Mouse (Mus musculus) MEL (cell line): ENCODE measurements around the gene Slc23a3. TPM values are rescaled to one million over a fixed set of nuclear protein-coding genes. Genes with fewer than 3 reads are reported as not detected.
A peak's percentile ranks its signal among the peaks of the same experiment; 100 is the strongest.

ENCODE experiments used
- DNase-seq: peaks from one replicate; pipeline ENCODE4 v3.0.0; 2011; ENCODE audit warnings: low read depth, low spot score
- H3K27ac ChIP-seq: 2 replicates; pipeline ENCODE4 v1.5.1; 2012; ENCODE audit warnings: low read depth, mild to moderate bottlenecking, control low read depth, low read length, moderate library complexity; ENCODE audit not compliant: control insufficient read depth
- H3K27me3 ChIP-seq, 2 experiments: fragments of 150-350 bp in 1 of 2; sonication (generic) in 1 of 2; 2 replicates each; pipeline ENCODE4 v1.6.1; 2012; ENCODE audit warnings: low read length in 2 of 2, mild to moderate bottlenecking in 2 of 2, improper control_type of control experiment in 1 of 2, moderate library complexity in 1 of 2; ENCODE audit not compliant: insufficient read depth in 2 of 2, control insufficient read depth in 1 of 2
- H3K36me3 ChIP-seq, 2 experiments: 2 replicates each; pipeline ENCODE4 v1.6.1; 2012 to 2014; ENCODE audit warnings: low read length in 2 of 2, improper control_type of control experiment in 1 of 2, inconsistent platforms in 1 of 2, mild to moderate bottlenecking in 1 of 2; ENCODE audit not compliant: insufficient read depth in 2 of 2, control insufficient read depth in 1 of 2
- H3K4me1 ChIP-seq, 2 experiments: fragments of 150-350 bp in 1 of 2; sonication (generic) in 1 of 2; 2 replicates each; pipeline ENCODE4 v1.6.1; 2012; ENCODE audit warnings: low read length in 2 of 2, improper control_type of control experiment in 1 of 2, mild to moderate bottlenecking in 1 of 2; ENCODE audit not compliant: insufficient read depth in 2 of 2, control insufficient read depth in 1 of 2
- H3K4me3 ChIP-seq, 2 experiments: fragments of 150-350 bp in 1 of 2; sonication (generic) in 1 of 2; 2 replicates each; pipeline ENCODE4 v1.5.1; 2012; ENCODE audit warnings: low read depth in 2 of 2, low read length in 2 of 2, mild to moderate bottlenecking in 2 of 2, moderate library complexity in 2 of 2, control low read depth in 1 of 2, improper control_type of control experiment in 1 of 2; ENCODE audit not compliant: control insufficient read depth in 1 of 2, insufficient read depth in 1 of 2
- H3K79me2 ChIP-seq: 2 replicates; pipeline ENCODE4 v1.6.1; 2012; ENCODE audit warnings: mild to moderate bottlenecking, low read length, moderate library complexity; ENCODE audit not compliant: control insufficient read depth, poor library complexity, insufficient read depth
- H3K9ac ChIP-seq: 2 replicates; pipeline ENCODE4 v1.6.1; 2012; ENCODE audit warnings: low read depth, mild to moderate bottlenecking, control low read depth, low read length, moderate library complexity; ENCODE audit not compliant: control insufficient read depth, poor library complexity, severe bottlenecking
- H3K9me3 ChIP-seq: fragments of 150-350 bp; sonication (generic); replicated peaks from 2 replicates; pipeline ENCODE4 v1.6.1; 2012; ENCODE audit warnings: mild to moderate bottlenecking, low read length, improper control_type of control experiment, moderate library complexity; ENCODE audit not compliant: insufficient read depth
- BHLHE40 ChIP-seq: IDR thresholded peaks from 2 replicates; pipeline ENCODE4 v1.6.1; 2012; ENCODE audit warnings: low read depth, mild to moderate bottlenecking, inconsistent platforms, low read length, improper control_type of control experiment, borderline replicate concordance
- E2F4 ChIP-seq: IDR thresholded peaks from 2 replicates; pipeline ENCODE4 v1.6.1; 2011; ENCODE audit warnings: low read depth, low read length, improper control_type of control experiment, borderline replicate concordance
- ELF1 ChIP-seq: IDR thresholded peaks from 2 replicates; pipeline ENCODE4 v1.6.1; 2014; ENCODE audit warnings: low read depth, mild to moderate bottlenecking, inconsistent platforms, low read length, improper control_type of control experiment, moderate library complexity
- EP300 ChIP-seq, 2 experiments: IDR thresholded peaks; 2 replicates each; pipeline ENCODE4 v1.6.1; 2011; ENCODE audit warnings: improper control_type of control experiment in 2 of 2, low read length in 2 of 2, low read depth in 1 of 2, mild to moderate bottlenecking in 1 of 2
- ETS1 ChIP-seq: IDR thresholded peaks from 2 replicates; pipeline ENCODE4 v1.6.1; 2012; ENCODE audit warnings: low read depth, mild to moderate bottlenecking, inconsistent platforms, low read length, improper control_type of control experiment, moderate library complexity
- GABPA ChIP-seq: IDR thresholded peaks from 2 replicates; pipeline ENCODE4 v1.6.1; 2012; ENCODE audit warnings: low read depth, mild to moderate bottlenecking, inconsistent platforms, low read length, improper control_type of control experiment, moderate library complexity
- GATA1 ChIP-seq: IDR thresholded peaks from 2 replicates; pipeline ENCODE4 v1.6.1; 2011; ENCODE audit warnings: low read depth, low read length, improper control_type of control experiment
- JUND ChIP-seq: IDR thresholded peaks from 2 replicates; pipeline ENCODE4 v1.6.1; 2011; ENCODE audit warnings: low read depth, mild to moderate bottlenecking, improper control_type of control experiment, low read length
- MAFK ChIP-seq: IDR thresholded peaks from 2 replicates; pipeline ENCODE4 v1.6.1; 2011; ENCODE audit warnings: low read depth, mild to moderate bottlenecking, low read length, improper control_type of control experiment, borderline replicate concordance
- MAX ChIP-seq: IDR thresholded peaks from 2 replicates; pipeline ENCODE4 v1.6.1; 2011; ENCODE audit warnings: low read length, improper control_type of control experiment
- MAZ ChIP-seq: IDR thresholded peaks from 2 replicates; pipeline ENCODE4 v1.6.1; 2012; ENCODE audit warnings: low read depth, mild to moderate bottlenecking, inconsistent platforms, low read length, improper control_type of control experiment
- MEF2A ChIP-seq: IDR thresholded peaks from 2 replicates; pipeline ENCODE4 v1.6.1; 2014; ENCODE audit warnings: low read depth, mild to moderate bottlenecking, inconsistent platforms, low read length, improper control_type of control experiment; ENCODE audit not compliant: poor library complexity, insufficient replicate concordance, severe bottlenecking; ENCODE audit errors: extremely low read depth
- MXI1 ChIP-seq: IDR thresholded peaks from 2 replicates; pipeline ENCODE4 v1.6.1; 2011; ENCODE audit warnings: mild to moderate bottlenecking, low read depth, low read length, improper control_type of control experiment
- NELFE ChIP-seq: IDR thresholded peaks from 2 replicates; pipeline ENCODE4 v1.6.1; 2011; ENCODE audit warnings: low read depth, low read length, improper control_type of control experiment
- NRF1 ChIP-seq: IDR thresholded peaks from 2 replicates; pipeline ENCODE4 v1.6.1; 2014; ENCODE audit warnings: low read depth, mild to moderate bottlenecking, inconsistent platforms, low read length, improper control_type of control experiment, moderate library complexity; ENCODE audit not compliant: poor library complexity, insufficient read depth, severe bottlenecking
- POLR2AphosphoS2 ChIP-seq: IDR thresholded peaks from 2 replicates; pipeline ENCODE4 v1.6.1; 2011; ENCODE audit warnings: low read length, improper control_type of control experiment
- RAD21 ChIP-seq: IDR thresholded peaks from 2 replicates; pipeline ENCODE4 v1.6.1; 2011; ENCODE audit warnings: mild to moderate bottlenecking, low read depth, low read length, improper control_type of control experiment
- RCOR1 ChIP-seq: IDR thresholded peaks from 2 replicates; pipeline ENCODE4 v1.6.1; 2012; ENCODE audit warnings: low read depth, mild to moderate bottlenecking, inconsistent platforms, low read length, improper control_type of control experiment
- SIN3A ChIP-seq: IDR thresholded peaks from 2 replicates; pipeline ENCODE4 v1.6.1; 2012; ENCODE audit warnings: low read length, improper control_type of control experiment, inconsistent platforms
- SMC3 ChIP-seq: IDR thresholded peaks from 2 replicates; pipeline ENCODE4 v1.6.1; 2011; ENCODE audit warnings: low read depth, low read length, improper control_type of control experiment
- TAL1 ChIP-seq: IDR thresholded peaks from 2 replicates; pipeline ENCODE4 v1.6.1; 2012; ENCODE audit warnings: mild to moderate bottlenecking, inconsistent platforms, low read length, moderate library complexity, mixed read lengths
- TBP ChIP-seq: IDR thresholded peaks from 2 replicates; pipeline ENCODE4 v1.8.0; 2011; ENCODE audit warnings: low read depth, low read length, improper control_type of control experiment
- TCF12 ChIP-seq: IDR thresholded peaks from 2 replicates; pipeline ENCODE4 v1.6.1; 2014; ENCODE audit warnings: low read depth, mild to moderate bottlenecking, inconsistent platforms, low read length, improper control_type of control experiment, moderate library complexity
- UBTF ChIP-seq: IDR thresholded peaks from 2 replicates; pipeline ENCODE4 v1.6.1; 2012; ENCODE audit warnings: low read depth, mild to moderate bottlenecking, inconsistent platforms, low read length, improper control_type of control experiment, moderate library complexity, borderline replicate concordance; ENCODE audit not compliant: insufficient read depth
- USF1 ChIP-seq: IDR thresholded peaks from 2 replicates; pipeline ENCODE4 v1.6.1; 2014; ENCODE audit warnings: low read depth, mild to moderate bottlenecking, inconsistent platforms, low read length, improper control_type of control experiment, moderate library complexity
- ZC3H11A ChIP-seq: IDR thresholded peaks from 2 replicates; pipeline ENCODE4 v1.6.1; 2012; ENCODE audit warnings: low read depth, mild to moderate bottlenecking, inconsistent platforms, low read length, improper control_type of control experiment
- ZKSCAN1 ChIP-seq: IDR thresholded peaks from 2 replicates; pipeline ENCODE4 v1.6.1; 2012; ENCODE audit warnings: low read depth, mild to moderate bottlenecking, inconsistent platforms, low read length, improper control_type of control experiment, moderate library complexity
- ZMIZ1 ChIP-seq: IDR thresholded peaks from 2 replicates; pipeline ENCODE4 v1.6.1; 2012; ENCODE audit warnings: low read depth, mild to moderate bottlenecking, inconsistent platforms, low read length, improper control_type of control experiment, moderate library complexity
- ZNF384 ChIP-seq: IDR thresholded peaks from 2 replicates; pipeline ENCODE4 v1.6.1; 2012; ENCODE audit warnings: low read depth, mild to moderate bottlenecking, inconsistent platforms, low read length, improper control_type of control experiment
- polyA plus RNA-seq, 2 experiments: library from polyadenylated mRNA; stranded (reverse) in 1 of 2; unstranded in 1 of 2; fragments of >175 nt in 1 of 2; fragments of >200 nt in 1 of 2; gene quantifications; 2 replicates each; pipeline versions ENCODE4 v1.2.1 to v1.2.4; 2012; ENCODE audit warnings: low replicate concordance in 2 of 2, low read depth in 1 of 2; ENCODE audit not compliant: insufficient read length in 2 of 2, insufficient read depth in 1 of 2, missing spikeins in 1 of 2
- total RNA-seq: library from RNA; depleted of rRNA; stranded (reverse); fragments of 300-350 nt; gene quantifications from 2 replicates; pipeline ENCODE4 v1.2.3, GENCODE M21; 2012

Gene Slc23a3
- total and polyA plus RNA-seq, 3 experiments, result 0.08 to 0.15 TPM; not detected in 1

DNA sequence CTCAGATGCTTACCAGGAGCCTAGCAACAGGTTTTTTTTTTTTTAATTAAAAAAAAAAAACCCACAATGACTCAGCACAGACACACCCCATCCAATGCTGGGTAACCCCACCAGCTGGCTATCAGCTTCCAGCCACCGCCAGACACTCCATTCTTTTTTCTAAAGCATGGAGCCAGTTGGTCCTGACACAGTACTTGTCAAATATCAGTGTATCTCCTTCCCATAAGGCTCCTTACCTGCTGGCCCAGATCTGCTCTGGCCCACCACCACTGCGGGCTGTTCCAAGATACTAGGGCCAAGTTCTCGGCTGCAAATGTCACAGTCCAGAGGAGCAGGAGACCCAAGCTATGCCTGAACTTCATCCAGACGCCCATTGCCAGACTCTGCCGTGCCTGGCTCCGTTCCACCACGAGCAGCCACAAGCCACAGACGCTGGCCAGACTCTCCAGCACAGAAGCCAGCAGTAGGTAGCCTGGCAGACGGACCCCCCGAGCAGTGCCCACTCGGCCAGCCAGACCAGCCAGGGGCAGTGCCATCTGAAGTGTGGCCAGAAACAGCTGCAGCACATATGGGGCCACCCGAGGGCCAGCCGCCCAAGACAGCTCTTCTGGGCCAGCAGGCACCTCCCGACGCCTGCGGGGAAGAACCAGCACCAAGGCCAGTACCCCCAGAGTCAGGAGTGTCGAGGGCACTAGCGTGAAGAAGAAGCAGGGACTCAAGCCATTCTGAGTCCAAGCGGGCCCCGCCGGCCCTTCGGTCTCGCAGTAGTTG lies 45.8 kb upstream of the Slc23a3 start (continued):
- TF ChIP-seq E2F4 (no peak), TBP (peak; percentile 55; the same call in 1 of the 2 replicates), NELFE (0 out of 2 replicates have a peak, but pooled peaks have one; percentile 2), USF1 (no peak)
- TF ChIP-seq, all 39 proteins: peak for 18

DNA sequence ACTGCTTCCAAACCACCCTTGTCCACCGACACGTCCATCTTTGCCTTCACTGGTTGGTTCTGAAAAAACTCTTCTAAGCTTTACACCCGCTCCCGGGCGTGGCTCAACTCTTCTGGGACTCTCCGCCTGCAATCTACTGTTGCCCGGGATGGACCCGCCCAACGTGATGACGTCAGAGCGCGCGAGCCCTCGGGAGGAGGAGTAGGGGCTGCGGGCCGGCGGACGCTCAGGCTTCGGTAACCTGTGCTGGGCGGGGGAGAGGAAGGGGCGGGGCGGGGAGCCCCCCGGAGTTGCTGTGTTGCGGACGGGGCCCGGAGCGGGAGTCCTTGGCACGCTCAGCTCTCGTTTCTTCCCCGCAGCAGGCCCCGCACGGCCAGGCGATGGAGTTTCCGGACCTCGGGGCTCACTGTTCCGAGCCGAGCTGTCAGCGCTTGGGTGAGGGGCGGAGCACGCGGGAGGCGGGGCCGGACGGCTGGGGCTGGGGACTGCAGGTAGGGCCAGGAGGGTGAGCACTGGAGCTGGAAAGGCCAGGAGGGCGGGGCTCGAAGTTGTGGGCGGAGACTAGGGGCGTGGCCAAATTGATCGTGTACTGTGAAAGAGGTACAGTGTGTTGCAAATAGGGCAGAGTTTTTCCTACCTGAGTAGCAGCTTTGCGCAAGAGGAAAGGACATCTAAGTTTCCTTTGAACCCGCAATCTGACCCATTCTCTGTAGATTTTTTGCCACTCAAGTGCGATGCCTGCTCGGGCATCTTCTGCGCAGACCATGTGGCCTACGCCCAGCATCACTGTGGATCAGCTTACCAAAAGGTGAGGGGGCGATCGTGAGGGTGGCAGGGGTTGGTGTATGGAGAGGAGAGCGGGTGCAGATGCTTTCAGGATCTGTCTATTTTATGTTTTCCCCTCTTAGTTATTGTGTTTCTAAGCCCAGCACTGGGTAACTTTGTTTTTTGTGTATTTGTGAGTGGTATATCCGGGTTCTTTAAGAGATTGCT lies 35.1 kb upstream of the Slc23a3 start, which contains the start of gene Zfand2b:
Gene Zfand2b, plus strand, starts transcription at position 175 of the 993 bp plus-strand sequence.
- no peaks in the 10 kb centered on the region; a peak in 2 of 4 replicates for H3K36me3 ChIP-seq
- peak within 1 kb of the TSS; percentile 60 to 84 for H3K4me3 ChIP-seq
- peak within 1 kb of the TSS; percentile 65 for H3K9ac ChIP-seq
- no peaks in the 10 kb centered on the region for H3K9me3 ChIP-seq
- peak; percentile 97 for DNase-seq
- no peaks in the 10 kb centered on the region for H3K27me3 ChIP-seq
- H3K4me1 ChIP-seq, result peaks cover 0 to 4% of the 10 kb centered on the region in 2 experiments; a peak in 2 of 4 replicates
- peak within 1 kb of the TSS; percentile 48; the same call in 1 of the 2 replicates for H3K27ac ChIP-seq
- H3K79me2 ChIP-seq, result no peaks in the 10 kb centered on the region
- no peak for TF ChIP-seq EP300 (IDR thresholded peaks at IDR 0.05; ENCODE audit: low read depth in 1 of 2, low read length in 2 of 2)
- no peak for TF ChIP-seq UBTF
- TF ChIP-seq SIN3A, result peak; percentile 68
- peak; percentile 44; the same call in 1 of the 2 replicates for TF ChIP-seq ETS1
- no peak for TF ChIP-seq SMC3
- no peak for TF ChIP-seq RCOR1
- TF ChIP-seq NELFE, result peak; percentile 56
- TF ChIP-seq ZC3H11A, result no peak
- TF ChIP-seq RAD21, result no peak
- TF ChIP-seq POLR2AphosphoS2, result peak; percentile 45; the same call in 1 of the 2 replicates
- TF ChIP-seq ZMIZ1, result peak; percentile 59; the same call in 1 of the 2 replicates
- no peak for TF ChIP-seq GATA1
- TF ChIP-seq ELF1, result no peak
- TF ChIP-seq ZKSCAN1, result no peak
- no peak for TF ChIP-seq GABPA
- TF ChIP-seq MAZ, result peak; percentile 35; the same call in 1 of the 2 replicates
- TF ChIP-seq MEF2A, result no peak
- peak; percentile 52 for TF ChIP-seq MXI1
- TF ChIP-seq NRF1, result no peak
- TF ChIP-seq TCF12, result peak; percentile 68
- TF ChIP-seq MAX, result peak; percentile 40; the same call in 1 of the 2 replicates
- TF ChIP-seq BHLHE40, result no peak
- TF ChIP-seq USF1, result no peak
- no peak for TF ChIP-seq TAL1
- TF ChIP-seq E2F4, result no peak; the same call in 1 of the 2 replicates
- TF ChIP-seq JUND, result no peak
- TF ChIP-seq ZNF384, result peak; percentile 67
- no peak for TF ChIP-seq MAFK
